Comparison of ENCODE assay signal across 9 mouse cellular contexts in the genomic region with DNA sequence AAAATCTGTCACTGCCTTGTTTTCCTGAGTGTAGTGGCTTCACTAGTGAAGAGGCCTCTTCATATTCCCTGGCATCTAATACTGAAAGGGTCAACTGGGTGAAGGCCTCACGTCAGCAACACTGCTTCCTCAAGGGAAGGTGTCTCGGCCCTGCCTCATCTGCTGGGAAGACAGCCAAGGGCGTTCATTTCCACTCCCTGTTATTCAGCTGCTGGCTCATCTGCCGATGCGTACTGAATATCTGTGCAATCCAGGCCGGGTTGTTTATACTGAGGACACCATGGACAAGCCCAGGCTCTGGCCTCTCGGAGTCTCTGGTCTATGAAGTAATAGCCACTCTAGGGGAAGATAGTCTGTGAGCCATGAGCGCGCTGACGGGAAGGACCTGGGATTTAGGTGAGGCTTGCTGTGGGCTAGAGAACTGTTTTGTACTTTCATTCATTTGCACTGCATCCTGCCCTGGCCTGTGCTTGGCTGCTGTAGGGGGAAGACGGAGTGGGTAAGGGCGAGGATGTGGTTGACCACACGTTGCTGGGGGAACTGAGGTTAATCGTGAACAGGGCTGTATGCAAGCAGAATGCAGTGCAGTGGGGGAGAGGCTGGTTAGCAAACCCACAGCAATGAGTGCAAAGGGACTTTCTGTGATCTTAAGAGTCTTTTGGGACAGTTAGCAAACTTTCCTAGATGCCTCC. TPM values are rescaled to one million over a fixed set of nuclear protein-coding genes. Genes with fewer than 3 reads are reported as not detected.
DNase-seq lines count a peak whose midpoint lies in the region; ATAC-seq and TF ChIP-seq lines count a peak whose summit lies in the region.
"Had no signal": no experiment of that assay in that cellular context is flagged by ENCODE, and none has a peak within 500 bp of the region (broad histone marks: within the 10 kb centered on the region; RNA-seq: fewer than 3 reads in every experiment).

No protein-coding gene starts in this region.

- 84% methylated on average over 14 of the region's 14 CpGs for WGBS in forebrain, embryonic 16.5 days
- WGBS in hindbrain, embryonic 16.5 days, result 79% methylated on average over 14 of the region's 14 CpGs

- peak overlapping the region; percentile 54 for H3K4me3 ChIP-seq in gastrocnemius, adult 2 months
- no peak overlapping the region for H3K4me3 ChIP-seq in forebrain, embryonic 16.5 days (replicated peaks; ENCODE audit: low read length)
- H3K4me3 ChIP-seq in hindbrain, embryonic 16.5 days (ENCODE audit: low read length), result no peak overlapping the region
- H3K4me3 ChIP-seq: limb, embryonic 13.5 days had no signal

- H3K27ac ChIP-seq in gastrocnemius, adult 2 months, result peak overlapping the region; percentile 85
- no peak overlapping the region for H3K27ac ChIP-seq in forebrain, embryonic 16.5 days (ENCODE audit: low read length)
- no peak overlapping the region for H3K27ac ChIP-seq in hindbrain, embryonic 16.5 days (ENCODE audit: low read depth, low read length)
- H3K27ac ChIP-seq: limb, embryonic 13.5 days had no signal

- peak; percentile 5 to 78 for DNase-seq in urinary bladder, adult 18-20 months (ENCODE audit: low spot score in 2 of 2)
- DNase-seq in urinary bladder, adult 2 months (ENCODE audit: low spot score), result no peak
- peak; percentile 91 for DNase-seq in gastrocnemius, adult 2 months
- peak; percentile 53 to 61 for DNase-seq in kidney, postnatal 4 days
- peak; percentile 93 for DNase-seq in skeletal muscle tissue, adult 2 months (ENCODE audit: low read depth, low spot score)
- DNase-seq in cerebellum, postnatal 25 days, result no peak

- TF ChIP-seq CTCF in gastrocnemius, adult 2 months (IDR thresholded peaks at IDR 0.05), result no peak

- H3K4me1 ChIP-seq in forebrain, embryonic 16.5 days (replicated peaks; ENCODE audit: control insufficient read depth, insufficient read depth, low read length), result no peaks in the 10 kb centered on the region
- no peaks in the 10 kb centered on the region; the same call in 1 of the 2 replicates for H3K4me1 ChIP-seq in hindbrain, embryonic 16.5 days (ENCODE audit: control insufficient read depth, insufficient read depth, low read depth, low read length)
- H3K4me1 ChIP-seq: limb, embryonic 13.5 days had no signal

- no peak overlapping the region for H3K9ac ChIP-seq in forebrain, embryonic 16.5 days (replicated peaks; ENCODE audit: low read depth, low read length)
- H3K9ac ChIP-seq in hindbrain, embryonic 16.5 days (ENCODE audit: low read depth, low read length), result no peak overlapping the region
- H3K9ac ChIP-seq: limb, embryonic 13.5 days had no signal

- peaks cover 7% of the 10 kb centered on the region for H3K36me3 ChIP-seq in forebrain, embryonic 16.5 days (ENCODE audit: control insufficient read depth, insufficient read depth)
- H3K36me3 ChIP-seq in hindbrain, embryonic 16.5 days (ENCODE audit: control insufficient read depth, insufficient read depth, low read length), result peaks cover 7% of the 10 kb centered on the region

- H3K9me3 ChIP-seq in forebrain, embryonic 16.5 days (ENCODE audit: control insufficient read depth, low read length), result no peaks in the 10 kb centered on the region
- peaks cover 2% of the 10 kb centered on the region; the same call in 1 of the 2 replicates for H3K9me3 ChIP-seq in hindbrain, embryonic 16.5 days (ENCODE audit: control insufficient read depth, low read length)

- intact Hi-C loops in gastrocnemius, adult 2 months (cut with DNase I), result no loop called here

- H3K4me2 ChIP-seq in forebrain, embryonic 16.5 days (ENCODE audit: low read length), result no peak overlapping the region
- no peak overlapping the region for H3K4me2 ChIP-seq in hindbrain, embryonic 16.5 days (ENCODE audit: low read length)
- H3K4me2 ChIP-seq: limb, embryonic 13.5 days had no signal

- ATAC-seq in forebrain, embryonic 16.5 days, result no peak
- no peak for ATAC-seq in hindbrain, embryonic 16.5 days

- no peaks in the 10 kb centered on the region for H3K27me3 ChIP-seq in forebrain, embryonic 16.5 days (replicated peaks; ENCODE audit: control insufficient read depth, insufficient read depth, low read length)
- H3K27me3 ChIP-seq in hindbrain, embryonic 16.5 days (replicated peaks; ENCODE audit: control insufficient read depth, insufficient read depth, low read length), result no peaks in the 10 kb centered on the region
- H3K27me3 ChIP-seq: limb, embryonic 13.5 days had no signal

RNA-seq across cellular contexts. Expression of a gene that starts 43.8 kb away (rescaled TPM):
- polyA plus RNA-seq in urinary bladder, adult 2 months (2012; rRNA removed), result not detected in 2 replicates
- total RNA-seq in gastrocnemius, adult 2 months (2021), result not detected
- polyA plus RNA-seq in forebrain, embryonic 16.5 days (2015; fragmentation: Nextera tagmentation; extraction: Ambion mirVana), result not detected in 2 replicates
- polyA plus RNA-seq in hindbrain, embryonic 16.5 days (2015; fragmentation: Nextera tagmentation; extraction: Ambion mirVana), result not detected in 2 replicates
- polyA plus RNA-seq: limb, embryonic 13.5 days had no signal

RNA-seq across cellular contexts. Expression of a gene that starts 57.3 kb away (rescaled TPM):
- polyA plus RNA-seq in urinary bladder, adult 2 months (2012; rRNA removed), result not detected in 2 replicates
- not detected for total RNA-seq in gastrocnemius, adult 2 months (2021)
- not detected in 2 replicates for polyA plus RNA-seq in forebrain, embryonic 16.5 days (2015; fragmentation: Nextera tagmentation; extraction: Ambion mirVana)
- not detected in 2 replicates for polyA plus RNA-seq in hindbrain, embryonic 16.5 days (2015; fragmentation: Nextera tagmentation; extraction: Ambion mirVana)
- polyA plus RNA-seq: limb, embryonic 13.5 days had no signal

Comparison
In these comparisons a context has a peak if more than half of its experiments do, and no peak if none do; other contexts are left out.
1. DNase-seq: peak in urinary bladder, adult 18-20 months (2 of 2), gastrocnemius, adult 2 months (single experiment), kidney, postnatal 4 days (2 of 2) and skeletal muscle tissue, adult 2 months (single experiment); none in urinary bladder, adult 2 months (single experiment) and cerebellum, postnatal 25 days (0 of 2).